Mouse (Mus musculus) heart, adult 8-10 months (tissue): ENCODE measurements around the gene Litaf. TPM values are rescaled to one million over a fixed set of nuclear protein-coding genes. Genes with fewer than 3 reads are reported as not detected.
"Not testable (repeated sequence)": the region's sequence is repeated elsewhere in the genome, so short reads cannot be mapped to it uniquely, and the experiment has no call there.

Source experiments
- DNase-seq: peaks from one replicate; pipeline ENCODE4 v3.0.0; 2022; ENCODE audit warnings: low spot score
- total RNA-seq, 4 experiments: library from RNA; stranded (reverse); gene quantifications; 2 replicates each; pipeline ENCODE4 v1.2.4; 2022

The Litaf gene
- total RNA-seq, 4 experiments from 2014 or later = 12.9 to 20.3 (median 14.4) TPM

DNA sequence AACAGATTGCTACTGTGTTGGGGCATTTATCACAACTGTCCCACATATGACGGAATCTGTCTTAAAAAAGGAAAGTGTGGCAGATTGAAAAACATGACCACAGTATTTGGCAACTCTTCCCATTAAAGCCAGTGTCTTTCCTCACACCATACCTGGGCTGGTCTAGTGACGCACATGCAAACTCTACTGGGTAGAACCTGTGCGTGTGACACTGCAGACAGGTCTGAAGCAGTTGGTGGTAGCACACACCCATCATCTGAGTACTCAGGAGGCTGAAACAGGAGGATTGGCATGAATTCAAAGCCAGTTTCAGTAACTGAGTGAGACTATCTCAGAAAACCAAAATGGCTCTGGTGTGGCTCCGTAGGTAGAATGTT is 43.9 kb downstream of the Litaf start:
- no peak for DNase-seq

DNA sequence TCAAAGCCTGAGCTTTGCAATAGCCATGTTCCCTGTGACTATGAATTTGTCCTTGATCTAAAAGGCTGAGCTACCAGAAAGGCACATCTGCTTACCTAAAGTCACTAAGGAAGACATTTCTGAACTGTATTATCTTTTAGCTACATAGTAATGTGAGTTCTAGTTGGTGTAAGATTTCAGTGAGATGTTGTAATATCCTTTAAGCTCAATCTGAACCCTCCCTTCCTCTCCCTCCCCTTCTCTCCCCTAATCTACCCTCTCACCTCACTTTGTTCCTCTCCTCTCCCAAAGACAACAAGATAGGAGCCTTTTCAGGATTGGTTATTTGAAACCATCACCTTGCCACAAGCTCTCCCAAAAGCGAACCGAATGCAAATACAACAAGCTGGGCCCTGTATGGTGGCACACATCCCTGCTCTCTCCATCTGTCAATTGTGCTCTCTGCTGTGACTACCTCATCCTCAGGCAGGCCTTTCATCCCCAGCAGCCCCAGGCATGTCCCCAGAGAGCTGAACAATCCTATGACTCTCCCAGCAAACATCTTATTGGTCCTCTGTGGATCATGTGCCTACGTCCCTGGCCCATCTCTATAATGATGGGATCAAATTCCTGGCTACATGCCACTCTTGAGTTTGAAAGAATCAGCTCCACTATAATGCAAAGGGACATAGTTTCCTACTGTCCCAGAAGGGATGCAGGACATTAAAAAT is 44.4 kb downstream of the Litaf start:
- DNase-seq = no peak

DNA sequence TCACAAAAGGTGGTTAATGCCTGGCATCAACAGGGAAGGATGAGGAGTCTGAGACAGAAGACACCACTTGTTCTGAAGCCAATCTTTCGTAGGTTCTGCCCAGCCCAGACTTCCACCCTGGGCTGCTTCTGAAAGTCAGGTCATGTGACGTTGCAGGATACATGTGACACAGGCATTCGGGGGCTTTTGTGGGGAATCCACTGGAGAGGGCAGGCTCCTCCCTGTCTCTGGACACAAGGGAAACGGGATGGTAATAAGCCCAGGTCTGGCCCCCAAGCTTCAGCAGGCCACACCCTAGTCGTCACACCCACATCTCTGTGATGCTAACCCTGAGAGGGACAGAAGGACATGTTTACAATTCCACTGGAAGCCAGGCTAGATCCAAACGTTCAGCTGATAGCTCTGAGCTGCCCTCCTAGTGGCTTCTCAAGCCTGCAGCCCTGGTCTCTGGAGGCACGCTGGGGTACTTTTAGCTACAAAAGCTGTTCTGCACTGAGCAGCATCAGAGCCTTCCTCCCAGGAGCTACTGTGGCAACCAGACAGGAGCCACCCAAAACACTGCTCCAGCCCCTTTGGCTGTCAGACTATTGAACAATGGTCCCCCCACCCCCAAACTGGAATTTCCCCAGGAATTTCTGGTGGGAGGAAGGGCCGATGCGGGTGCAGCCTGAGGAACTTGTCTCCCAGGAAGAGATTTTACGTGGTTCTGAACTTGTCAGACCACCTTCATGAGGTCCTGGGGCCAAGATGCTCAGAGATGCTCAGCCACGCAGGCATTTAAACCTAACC is 48.0 kb downstream of the Litaf start:
- DNase-seq = no peak

DNA sequence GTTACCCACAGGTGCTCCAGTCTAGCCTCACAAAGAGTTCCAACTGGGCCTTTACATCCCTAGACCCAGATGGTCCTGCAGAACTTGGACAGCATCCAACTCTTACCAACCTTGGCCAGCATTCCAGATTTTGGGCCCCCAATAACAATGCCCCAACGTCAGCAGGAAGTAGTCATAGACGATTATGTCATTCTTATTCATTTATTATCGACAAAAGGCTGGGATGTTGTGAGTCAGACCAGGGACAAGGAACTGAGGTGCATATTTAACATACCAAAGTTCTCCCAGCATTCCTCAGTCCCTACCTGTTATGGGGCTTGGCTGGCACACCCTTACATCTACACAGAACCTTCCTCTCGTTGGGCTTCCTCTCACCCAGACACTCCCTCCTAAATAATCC is 49.6 kb downstream of the Litaf start:
- peak; percentile 37 for DNase-seq

DNA sequence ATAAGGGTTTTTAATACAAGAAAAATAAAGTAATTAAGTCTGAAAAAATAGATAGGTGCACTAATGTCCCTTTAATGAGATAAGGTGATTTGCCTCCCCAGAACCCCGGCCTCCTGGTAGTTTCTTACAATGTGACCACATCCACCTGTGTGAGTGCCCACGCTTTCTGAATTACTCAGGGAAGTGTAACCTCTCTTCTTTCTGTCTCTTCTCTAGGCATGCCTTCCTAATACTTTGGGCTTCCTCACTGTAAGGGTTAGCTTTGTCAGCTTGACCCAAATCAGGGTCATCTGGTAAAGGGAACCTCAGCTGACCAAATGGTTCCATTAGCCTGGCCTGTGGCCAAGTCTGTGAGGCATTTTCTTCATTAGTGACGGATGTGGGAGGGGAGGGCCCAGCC is 51.5 kb downstream of the Litaf start:
- no peak for DNase-seq

DNA sequence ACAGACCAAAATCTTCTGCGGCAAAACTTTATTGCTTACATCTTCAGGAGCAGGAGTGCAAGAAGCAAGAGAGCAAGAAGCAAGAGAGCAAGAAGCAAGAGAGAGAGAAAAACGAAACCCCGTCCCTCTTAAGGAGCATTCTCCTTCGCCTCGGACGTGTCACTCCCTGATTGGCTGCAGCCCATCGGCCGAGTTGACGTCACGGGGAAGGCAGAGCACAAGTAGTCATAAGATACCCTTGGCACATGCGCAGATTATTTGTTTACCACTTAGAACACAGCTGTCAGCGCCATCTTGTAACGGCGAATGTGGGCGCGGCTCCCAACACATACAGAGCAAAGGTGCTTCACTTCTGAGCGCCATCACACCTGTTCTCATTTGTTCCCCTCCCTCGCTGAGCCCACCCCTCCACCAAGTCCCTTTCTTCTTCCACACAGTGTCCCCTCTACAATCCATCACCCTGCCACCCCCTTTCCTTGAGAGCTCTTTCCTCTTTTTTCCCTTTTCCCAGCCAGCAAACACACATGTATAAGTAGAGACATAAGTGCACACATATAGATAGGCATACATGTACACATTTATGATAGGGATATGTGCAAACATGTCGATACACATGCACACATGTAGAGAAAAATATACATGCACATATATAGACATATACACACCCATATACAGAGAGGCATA is 52.4 kb downstream of the Litaf start:
- DNase-seq = not testable (repeated sequence)

DNA sequence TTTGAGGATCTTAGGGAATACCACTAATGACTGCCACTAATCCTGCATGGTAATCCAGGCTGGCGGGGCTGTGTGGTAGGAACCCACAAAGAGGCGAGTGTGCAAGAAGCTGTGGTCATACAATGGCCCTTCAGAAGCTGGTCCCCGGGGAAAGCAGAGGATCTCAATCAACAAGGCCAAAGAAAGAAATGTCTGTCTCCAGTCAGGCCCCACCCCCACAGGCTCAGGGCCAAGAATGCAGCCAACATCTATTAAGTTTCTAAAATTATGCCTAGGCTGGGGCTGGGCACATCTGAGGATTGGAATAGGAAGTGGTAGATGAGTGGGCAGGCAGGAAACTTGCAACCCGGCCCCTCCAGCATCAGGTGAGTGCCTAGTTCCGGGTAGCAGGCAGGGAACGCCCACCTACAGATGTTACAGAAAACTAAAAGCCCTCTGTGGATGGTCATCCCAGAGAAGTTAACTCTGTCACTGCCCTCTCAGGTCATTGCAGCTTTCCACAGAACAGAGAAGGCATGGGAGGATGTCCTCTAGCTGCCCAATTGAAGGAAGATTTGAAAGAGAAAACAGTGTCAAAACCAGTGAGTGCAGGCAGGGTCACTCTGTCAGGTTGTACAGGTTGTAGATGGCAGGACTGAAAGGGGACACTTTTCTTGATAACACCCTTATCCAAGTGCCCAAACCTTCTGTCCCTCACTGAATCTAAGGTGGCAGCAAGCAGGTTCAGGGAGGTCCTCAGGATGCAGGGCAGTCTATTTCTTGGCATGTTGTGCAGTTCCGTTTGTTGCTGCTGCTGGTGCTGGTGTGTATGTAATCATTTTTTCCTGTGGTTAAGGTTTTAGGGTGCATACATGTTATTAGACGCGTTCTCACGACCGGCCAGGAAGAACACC is 53.1 kb downstream of the Litaf start:
- peak; percentile 70 for DNase-seq

DNA sequence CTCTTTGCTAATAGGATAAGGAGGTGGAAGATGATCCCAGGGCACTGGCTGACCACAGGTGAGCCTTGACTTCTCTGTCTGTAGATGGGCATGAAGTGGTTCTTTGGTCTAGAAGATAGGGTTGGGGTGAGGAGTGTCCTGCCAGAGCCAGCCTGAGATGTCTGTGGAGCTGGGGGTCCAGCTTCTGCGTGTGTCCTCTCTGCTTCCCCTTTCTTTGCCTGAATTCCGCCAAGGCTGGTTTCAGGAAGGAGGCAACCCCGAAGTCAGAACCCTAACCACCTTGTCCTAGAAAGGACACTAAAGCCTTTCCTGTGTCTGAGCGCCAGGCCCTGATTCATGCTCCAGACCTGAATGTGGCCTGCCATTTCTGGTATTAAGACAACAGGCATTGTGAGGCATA is 54.0 kb downstream of the Litaf start:
- DNase-seq = no peak

DNA sequence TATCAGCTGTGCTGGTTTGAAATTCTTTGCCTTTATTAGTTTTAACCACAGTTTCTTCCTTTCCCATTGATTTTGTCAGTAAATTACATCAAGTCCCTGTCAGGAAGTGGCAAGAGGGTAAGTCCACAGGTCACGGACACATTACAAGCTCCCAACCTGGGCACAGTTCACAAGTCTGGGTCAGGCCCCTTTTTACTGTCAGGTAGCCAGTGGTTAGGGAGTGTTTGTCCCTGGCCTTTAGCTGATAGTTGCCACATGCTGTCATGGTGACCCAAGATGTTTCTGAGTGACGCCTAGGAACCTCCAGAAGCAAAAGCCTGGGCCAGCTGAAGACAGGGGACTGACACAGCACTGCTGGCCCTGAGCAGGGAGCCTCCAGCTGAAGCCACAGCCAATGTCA is 54.8 kb downstream of the Litaf start:
- DNase-seq = no peak

DNA sequence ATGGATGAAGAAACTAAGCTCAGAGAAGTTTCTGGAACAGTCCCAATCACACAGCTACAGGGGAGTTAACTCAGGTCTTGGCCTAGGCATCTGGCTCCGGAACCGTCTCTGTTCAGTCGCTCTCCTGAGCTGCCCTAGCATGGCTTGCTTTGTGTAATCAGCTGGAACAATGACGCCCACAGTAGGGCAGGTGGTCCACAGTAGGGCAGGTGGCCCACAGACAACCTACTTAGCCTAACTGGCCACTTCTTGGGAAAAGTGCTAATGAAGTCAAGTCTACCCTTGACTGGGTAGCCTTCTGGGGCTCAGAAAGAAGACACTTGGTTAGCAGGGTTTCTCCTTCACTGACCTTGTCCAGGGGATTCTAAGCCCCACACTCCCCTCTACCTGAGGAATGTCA is 55.7 kb downstream of the Litaf start:
- no peak for DNase-seq

DNA sequence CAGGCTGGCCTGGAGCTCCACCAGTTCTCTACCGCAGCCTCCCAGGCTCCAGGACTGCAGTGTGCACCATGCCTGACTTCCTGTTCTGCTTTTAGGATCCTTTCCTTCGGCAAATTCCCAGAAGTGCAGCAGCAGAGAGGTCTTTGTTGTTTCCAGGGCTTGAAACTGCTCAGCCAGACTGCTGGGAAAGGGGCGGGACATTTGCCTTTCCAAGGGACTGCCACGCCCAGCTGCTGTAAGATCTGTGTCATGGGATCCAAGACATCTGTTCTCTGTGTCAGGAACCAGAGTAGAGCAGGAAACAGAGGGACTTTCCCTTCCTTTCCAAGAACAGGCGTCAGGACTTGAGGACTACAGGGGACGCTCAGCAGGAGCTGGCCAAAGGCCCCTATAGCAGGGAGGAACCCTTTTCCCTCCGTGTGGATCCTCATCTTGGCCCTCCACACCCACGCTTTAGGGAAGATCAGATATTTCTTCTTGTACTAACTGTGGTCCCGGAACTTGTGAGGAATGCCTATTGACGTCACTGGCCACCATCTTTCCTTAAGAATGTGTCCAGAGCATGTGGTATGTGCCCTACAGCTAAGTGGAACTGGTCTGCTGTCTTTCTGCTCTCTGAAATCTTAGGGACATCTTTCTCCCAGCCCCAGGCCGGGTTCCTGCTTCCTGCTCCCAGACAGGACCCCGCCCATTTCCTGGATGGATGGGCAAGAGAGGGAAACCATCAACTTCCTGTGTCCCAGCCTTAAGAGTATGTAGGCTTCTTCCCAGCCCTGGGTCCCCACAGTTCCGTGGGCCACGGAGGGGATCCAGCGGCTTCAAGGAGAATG is 57.6 kb downstream of the Litaf start:
- peak; percentile 96 for DNase-seq

DNA sequence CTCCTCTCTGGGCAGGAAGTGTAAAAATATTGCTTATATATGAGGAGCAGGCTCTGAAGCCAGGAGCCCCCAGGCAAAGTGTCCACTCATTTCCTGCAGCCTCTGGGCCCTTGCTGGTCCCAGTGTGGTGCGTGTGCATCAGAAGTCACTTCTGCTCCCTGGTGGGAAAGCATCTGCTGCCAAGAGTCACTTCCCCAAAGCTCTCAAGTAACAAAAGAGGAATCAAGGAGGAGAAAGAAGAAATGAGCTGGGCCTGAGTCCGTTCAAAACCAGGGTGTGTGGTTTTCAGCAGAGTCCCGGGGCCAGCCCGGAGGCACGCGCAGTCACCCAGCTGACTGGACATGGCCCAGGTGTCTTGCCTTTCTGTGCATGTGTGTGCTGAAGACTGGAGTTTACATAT is 59.9 kb downstream of the Litaf start:
- DNase-seq = no peak

DNA sequence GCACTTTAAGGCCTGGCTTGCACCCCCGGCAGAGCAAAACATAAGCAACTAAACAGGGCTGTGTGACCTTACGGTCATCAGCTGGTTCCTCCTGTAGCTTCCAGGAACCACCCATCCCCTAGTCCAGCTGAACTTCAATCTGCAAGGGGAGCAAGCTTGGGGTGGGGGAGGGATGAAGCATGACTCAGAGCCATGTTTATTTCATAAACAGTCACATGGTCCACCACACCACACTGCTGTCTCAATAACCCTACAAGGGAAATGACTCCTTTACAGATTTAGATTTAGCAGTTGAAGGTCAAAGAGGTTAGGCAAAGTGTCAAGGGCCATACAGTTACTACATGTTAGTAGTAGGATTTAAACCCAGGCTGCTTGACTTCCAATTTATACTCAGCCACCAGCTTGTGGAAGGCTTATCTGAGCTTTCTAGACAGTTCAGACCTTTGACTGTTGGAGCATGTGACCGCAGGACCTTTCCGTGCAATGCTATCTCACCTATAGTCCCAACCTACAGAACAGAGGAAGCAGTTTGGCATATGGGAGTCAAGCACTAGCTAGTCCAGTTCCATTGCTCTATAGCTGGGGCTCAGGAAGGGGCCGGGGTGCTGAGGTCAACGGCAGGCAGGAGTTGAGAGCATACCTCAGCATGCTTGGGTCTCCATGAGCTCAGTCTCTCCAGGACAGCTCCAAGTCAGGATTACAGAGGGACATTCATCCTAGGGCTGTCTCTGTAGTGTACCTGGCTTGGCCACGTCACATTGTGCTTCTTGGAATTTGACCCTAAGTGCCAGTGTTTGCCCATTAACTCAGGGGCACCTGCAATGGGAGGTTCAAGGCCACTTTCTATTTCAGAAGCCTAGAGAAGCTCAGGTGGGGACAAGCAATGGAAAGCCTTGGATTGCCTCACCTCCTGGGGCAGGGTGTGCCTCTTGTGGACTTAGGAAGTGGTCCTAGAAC is 64.0 kb downstream of the Litaf start:
- DNase-seq = no peak

DNA sequence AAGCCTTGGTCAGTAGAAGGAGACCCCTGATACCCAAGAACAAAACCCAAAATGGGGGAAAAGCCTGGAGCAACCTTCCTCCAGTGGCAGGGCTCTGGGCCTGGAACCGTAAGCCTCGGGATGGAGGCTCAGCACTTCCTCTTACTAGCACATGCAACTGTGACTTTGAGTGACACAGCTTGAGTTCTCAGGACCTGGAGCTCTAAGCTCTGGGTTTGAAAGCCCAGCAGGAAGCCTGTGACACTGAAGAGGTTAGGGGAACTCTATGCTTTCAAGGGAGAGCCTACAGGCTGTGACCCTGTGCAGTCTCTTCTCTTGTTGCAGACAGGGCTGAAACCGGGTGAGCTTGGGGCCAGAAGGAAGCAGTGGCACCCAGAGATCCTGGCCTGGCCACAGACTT is 66.1 kb downstream of the Litaf start:
- DNase-seq = no peak

DNA sequence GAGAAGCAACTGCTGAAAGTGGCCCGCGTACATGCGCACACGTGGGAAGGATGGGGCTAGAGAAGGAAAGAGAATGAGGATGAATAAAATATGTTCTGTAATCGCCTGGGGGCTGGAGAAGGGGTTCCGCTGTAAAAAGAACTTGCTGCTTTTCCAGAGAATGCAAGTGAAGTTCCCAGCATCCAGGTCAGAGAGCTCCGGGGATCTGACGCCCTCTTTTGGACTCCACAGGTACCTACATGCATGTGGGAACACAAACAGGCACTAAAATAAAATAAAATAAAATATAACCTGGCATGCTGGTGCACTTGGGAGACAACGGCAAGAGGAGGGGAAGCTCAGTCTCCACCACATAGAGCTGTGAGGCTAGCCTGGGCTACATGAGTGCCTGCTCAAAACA is 67.7 kb downstream of the Litaf start:
- DNase-seq = no peak

DNA sequence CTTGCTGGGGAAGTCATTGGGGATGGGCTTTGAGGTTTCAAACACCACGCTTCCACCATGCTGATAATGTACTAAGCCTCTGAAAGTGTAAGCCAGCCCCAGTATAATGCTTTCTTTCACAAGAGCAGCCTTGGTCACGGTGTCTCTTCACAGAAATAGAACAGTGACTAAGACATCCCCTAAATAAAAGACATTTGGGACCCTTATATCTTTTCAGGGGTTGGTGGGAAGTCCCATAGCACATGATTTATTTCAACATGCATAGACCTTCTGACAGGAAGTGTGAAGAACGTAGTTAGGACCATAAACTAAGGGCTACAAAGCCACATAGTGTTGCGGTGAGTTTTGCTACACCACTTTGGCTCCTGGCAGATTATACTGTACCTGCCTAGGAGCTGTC is 69.4 kb downstream of the Litaf start:
- DNase-seq = no peak

DNA sequence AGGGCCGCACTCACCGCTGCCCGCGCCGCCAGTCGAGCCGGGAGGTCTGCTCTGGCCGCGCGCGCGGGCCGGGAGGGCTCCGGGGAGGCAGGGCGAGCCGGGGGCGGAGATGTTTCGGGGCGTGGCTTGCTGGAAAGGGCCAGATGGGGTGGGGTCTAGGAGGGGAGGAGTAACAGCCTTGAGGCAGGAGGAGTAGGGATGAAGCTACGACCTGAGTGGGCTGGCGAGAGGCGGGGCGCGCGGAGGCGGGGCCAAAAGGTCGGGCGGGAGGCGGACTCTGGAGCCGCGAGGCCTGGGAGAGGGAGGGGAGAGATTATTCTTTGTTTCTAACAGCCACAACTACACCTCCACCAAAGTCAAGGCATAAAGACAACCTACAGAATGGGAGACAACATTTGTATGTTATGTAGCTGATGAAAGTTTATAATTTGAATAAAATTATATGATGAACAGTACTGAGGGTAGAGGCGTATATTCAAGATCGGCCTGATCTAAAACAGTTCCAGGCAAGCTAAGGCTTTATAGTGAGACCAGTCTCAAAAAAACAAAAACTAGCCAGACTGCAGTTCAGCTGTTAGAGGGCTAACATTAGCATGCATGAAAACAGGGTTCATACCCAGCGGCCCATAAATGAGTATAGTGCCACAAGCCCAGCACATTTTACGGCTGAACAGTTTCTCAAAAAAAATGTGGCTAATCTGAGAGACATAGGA is 72.8 kb downstream of the Litaf start:
- peak; percentile 94 for DNase-seq

DNA sequence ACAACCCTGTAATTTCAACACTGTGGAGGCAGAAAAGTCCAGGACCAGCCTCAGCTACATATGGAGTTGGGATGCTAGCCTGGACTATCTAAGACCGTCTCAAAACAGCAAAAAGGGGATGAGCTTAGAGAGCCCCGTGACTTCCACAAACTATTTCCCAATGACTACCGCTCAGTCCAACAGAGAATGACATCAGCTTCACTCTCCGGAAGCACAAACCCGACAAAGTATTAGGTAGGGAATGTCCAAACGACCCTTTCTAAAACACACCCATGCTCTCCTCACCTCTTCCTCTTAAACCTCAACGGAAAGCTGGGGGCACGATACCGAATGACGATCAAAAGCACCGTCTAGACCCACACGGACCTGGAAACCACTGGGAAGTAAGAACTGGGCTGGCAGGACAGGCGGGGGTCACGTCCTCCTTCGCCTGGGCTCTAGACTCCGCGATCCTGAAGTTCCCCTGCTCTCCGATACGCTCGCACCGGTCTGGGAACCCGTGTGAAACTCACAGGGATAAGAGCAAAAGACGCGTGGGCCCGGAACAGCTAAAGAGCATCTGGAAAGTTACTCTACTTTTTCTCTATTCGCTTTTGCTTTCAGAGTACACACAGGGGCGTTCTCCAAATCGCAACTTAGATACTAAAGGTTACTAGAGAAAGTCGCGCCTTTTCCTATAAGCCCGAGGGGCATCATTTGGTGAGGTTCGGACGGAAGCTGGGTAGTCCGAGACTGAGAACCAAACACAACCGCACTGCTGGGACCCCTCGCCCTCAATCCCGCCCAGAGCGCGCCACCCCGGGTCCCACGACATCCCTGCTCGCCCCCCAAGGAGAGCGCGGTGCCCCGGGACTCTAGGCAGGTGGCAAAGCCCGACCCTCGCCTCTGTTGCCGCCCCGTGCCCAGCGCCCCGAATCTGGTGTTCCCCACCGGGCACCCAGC is 73.6 kb downstream of the Litaf start:
- DNase-seq = peak; percentile 71
